Mouse (Mus musculus): ENCODE measurements around the gene Gm20403.
"Not testable (repeated sequence)": the region's sequence is repeated elsewhere in the genome, so short reads cannot be mapped to it uniquely, and the experiment has no call there.

Gm20403 gene

GRCm38 (mm10) chr12:54986052-54986717, at the start of gene Gm20403:
Gm20403 (minus strand) TSS chr12:54986529.
- peak; percentile 14 for DNase-seq (ENCODE audit: low spot score)

- DNase-seq (ENCODE audit: low spot score): no peak
Measured at GRCm38 (mm10) chr12:55027088-55027487, 40.8 kb upstream of the Gm20403 start.

GRCm38 (mm10) chr12:55023284-55023683, 37.0 kb upstream of the Gm20403 start:
- no peak for DNase-seq (ENCODE audit: low spot score)

GRCm38 (mm10) chr12:55019421-55019877, 33.1 kb upstream of the Gm20403 start:
- no peak for DNase-seq (ENCODE audit: low spot score)

- DNase-seq (ENCODE audit: low spot score): no peak
Measured at GRCm38 (mm10) chr12:55017119-55017721, 30.9 kb upstream of the Gm20403 start.

- no peak for DNase-seq (ENCODE audit: low spot score)
Measured at GRCm38 (mm10) chr12:55016339-55017118, 30.2 kb upstream of the Gm20403 start.

- DNase-seq (ENCODE audit: low spot score): no peak
Measured at GRCm38 (mm10) chr12:55015428-55015827, 29.1 kb upstream of the Gm20403 start.

GRCm38 (mm10) chr12:55013626-55014398, 27.5 kb upstream of the Gm20403 start, which contains the start of gene Baz1a:
Baz1a (minus strand) TSS chr12:55014348.
- DNase-seq (ENCODE audit: low spot score): no peak

- DNase-seq (ENCODE audit: low spot score): no peak
Measured at GRCm38 (mm10) chr12:55013031-55013430, 26.7 kb upstream of the Gm20403 start.

- no peak for DNase-seq (ENCODE audit: low spot score)
Measured at GRCm38 (mm10) chr12:55007361-55008008, 21.2 kb upstream of the Gm20403 start.

- DNase-seq (ENCODE audit: low spot score): no peak
Measured at GRCm38 (mm10) chr12:55006071-55006470, 19.7 kb upstream of the Gm20403 start.

GRCm38 (mm10) chr12:55004396-55004795, 18.1 kb upstream of the Gm20403 start:
- DNase-seq (ENCODE audit: low spot score): no peak

GRCm38 (mm10) chr12:55003843-55004242, 17.5 kb upstream of the Gm20403 start:
- DNase-seq (ENCODE audit: low spot score): no peak

- DNase-seq (ENCODE audit: low spot score): not testable (repeated sequence)
Measured at GRCm38 (mm10) chr12:55002532-55002931, 16.2 kb upstream of the Gm20403 start.

- DNase-seq (ENCODE audit: low spot score): peak; percentile 30
Measured at GRCm38 (mm10) chr12:54999016-54999690, 12.8 kb upstream of the Gm20403 start.

- DNase-seq (ENCODE audit: low spot score): no peak
Measured at GRCm38 (mm10) chr12:54998411-54998810, 12.1 kb upstream of the Gm20403 start.

GRCm38 (mm10) chr12:54996979-54997474, 10.7 kb upstream of the Gm20403 start:
- DNase-seq (ENCODE audit: low spot score): no peak

- DNase-seq (ENCODE audit: low spot score): no peak
Measured at GRCm38 (mm10) chr12:54995965-54996364, 9.6 kb upstream of the Gm20403 start.

GRCm38 (mm10) chr12:54994418-54994817, 8.1 kb upstream of the Gm20403 start:
- DNase-seq (ENCODE audit: low spot score): no peak

GRCm38 (mm10) chr12:54994068-54994386, 7.7 kb upstream of the Gm20403 start:
- no peak for DNase-seq (ENCODE audit: low spot score)

All from layer of hippocampus, adult 11-12 months (tissue).